Mouse (Mus musculus) layer of hippocampus, adult 18-20 months (tissue): ENCODE measurements at regions not wholly inside any gene's neighbourhood (a gene's known extent, or its start where the extent isn't known, plus 50 kb on each side); places are given as distances from the start of the nearest gene placed in this dataset.

ENCODE experiments used
- DNase-seq, 2 experiments: peaks; one replicate each; pipeline ENCODE4 v3.0.0; 2022; ENCODE audit warnings: low spot score in 2 of 2

- no peak for DNase-seq
These were observed 227.4 kb downstream of the Ankrd50 start for GRCm38 (mm10) chr3:38257076-38257842.

- peak in 1 of 2 experiments; percentile 37 for DNase-seq
These were observed 229.0 kb downstream of the Ankrd50 start for GRCm38 (mm10) chr3:38255674-38256073.

- peak; percentile 52 to 82 for DNase-seq
These were observed 229.7 kb downstream of the Ankrd50 start for GRCm38 (mm10) chr3:38254896-38255295.

GRCm38 (mm10) chr3:38251592-38251991 lies 233.1 kb downstream of the Ankrd50 start:
- DNase-seq, result no peak

- DNase-seq, result no peak
These were observed 234.1 kb downstream of the Ankrd50 start for GRCm38 (mm10) chr3:38250552-38250951.

GRCm38 (mm10) chr3:38248941-38249340 lies 235.7 kb downstream of the Ankrd50 start:
- no peak for DNase-seq

GRCm38 (mm10) chr3:38246439-38246838 lies 238.2 kb downstream of the Ankrd50 start:
- no peak for DNase-seq

GRCm38 (mm10) chr3:38243209-38243608 lies 241.4 kb downstream of the Ankrd50 start:
- DNase-seq, result no peak

DNA sequence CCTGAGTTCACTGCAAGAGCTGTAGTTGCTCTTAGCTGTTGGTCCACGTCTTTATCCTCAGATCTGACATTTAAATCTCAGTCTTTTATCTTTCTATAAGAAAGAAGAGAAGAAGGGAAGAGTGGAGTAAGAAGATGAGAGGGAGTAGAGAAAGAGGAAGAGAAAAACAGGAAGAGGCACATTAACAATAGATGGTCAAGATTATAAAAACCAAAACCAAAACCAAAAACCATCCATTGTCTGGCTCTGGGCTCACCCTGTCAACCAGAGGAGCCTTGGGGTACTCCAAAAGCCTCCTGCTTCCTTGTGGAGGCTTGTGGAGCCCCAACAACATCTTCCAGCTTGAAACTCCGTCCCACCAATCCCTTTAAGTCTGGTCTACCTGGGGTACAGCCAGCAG lies 247.0 kb downstream of the Ankrd50 start:
- DNase-seq, result no peak

- DNase-seq, result no peak
These were observed 248.9 kb downstream of the Ankrd50 start for GRCm38 (mm10) chr3:38235736-38236083.

DNA sequence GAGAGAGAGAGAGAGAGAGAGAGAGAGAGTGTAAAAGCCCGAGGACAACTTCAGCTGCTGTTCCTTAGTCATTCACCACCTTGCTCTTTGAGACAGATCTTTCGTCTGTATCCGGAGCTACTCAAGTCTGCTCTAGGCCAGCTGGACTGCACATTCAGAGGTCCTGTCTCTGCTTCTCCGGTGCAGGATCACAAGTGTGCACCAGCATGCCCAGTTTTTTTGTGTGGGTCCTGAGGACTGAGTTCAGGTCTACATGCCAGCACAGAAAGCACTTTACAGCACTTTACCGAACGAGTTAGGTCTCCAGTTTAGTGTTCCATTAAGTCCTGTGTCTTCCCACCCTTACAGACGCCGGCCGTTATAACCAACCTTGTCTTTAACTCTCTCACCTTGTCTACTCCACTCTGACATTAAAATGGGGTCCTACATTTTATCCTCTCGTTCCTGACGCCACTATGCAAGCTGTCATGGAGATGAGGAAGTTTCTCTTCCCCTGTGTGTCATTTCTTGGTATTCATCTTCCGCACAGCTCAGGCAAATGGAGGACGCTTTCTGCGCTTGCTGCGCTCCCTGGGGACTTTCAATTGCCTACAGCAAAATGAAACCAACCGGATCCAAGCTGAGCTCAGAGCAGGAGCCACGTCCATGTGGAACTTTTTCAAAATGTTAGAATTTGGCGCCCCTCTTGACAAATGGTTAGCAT lies 249.5 kb downstream of the Ankrd50 start:
- DNase-seq, result no peak

- DNase-seq, result no peak
These were observed 250.1 kb downstream of the Ankrd50 start for GRCm38 (mm10) chr3:38234534-38234933.

GRCm38 (mm10) chr3:38234006-38234405 lies 250.6 kb downstream of the Ankrd50 start:
- DNase-seq, result no peak

DNA sequence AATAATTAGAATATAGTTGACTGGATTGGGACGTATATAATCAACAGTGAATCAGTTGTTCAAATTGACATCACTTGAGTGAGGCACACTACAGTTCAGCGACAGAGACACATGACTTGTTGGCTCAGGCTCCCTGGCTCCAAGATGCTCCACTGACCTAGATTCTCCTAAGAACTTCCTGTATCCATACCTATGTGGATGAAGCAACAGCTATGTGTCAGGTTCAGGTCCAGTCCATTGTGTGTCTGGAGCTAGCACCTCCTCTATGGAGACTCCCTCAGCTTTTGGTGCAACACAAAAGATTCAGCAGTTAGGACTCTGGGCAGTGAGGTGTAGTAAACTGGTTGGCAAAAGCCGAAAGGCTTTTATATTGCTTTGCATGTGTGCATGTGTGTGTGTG lies 251.6 kb downstream of the Ankrd50 start:
- DNase-seq, result no peak

DNA sequence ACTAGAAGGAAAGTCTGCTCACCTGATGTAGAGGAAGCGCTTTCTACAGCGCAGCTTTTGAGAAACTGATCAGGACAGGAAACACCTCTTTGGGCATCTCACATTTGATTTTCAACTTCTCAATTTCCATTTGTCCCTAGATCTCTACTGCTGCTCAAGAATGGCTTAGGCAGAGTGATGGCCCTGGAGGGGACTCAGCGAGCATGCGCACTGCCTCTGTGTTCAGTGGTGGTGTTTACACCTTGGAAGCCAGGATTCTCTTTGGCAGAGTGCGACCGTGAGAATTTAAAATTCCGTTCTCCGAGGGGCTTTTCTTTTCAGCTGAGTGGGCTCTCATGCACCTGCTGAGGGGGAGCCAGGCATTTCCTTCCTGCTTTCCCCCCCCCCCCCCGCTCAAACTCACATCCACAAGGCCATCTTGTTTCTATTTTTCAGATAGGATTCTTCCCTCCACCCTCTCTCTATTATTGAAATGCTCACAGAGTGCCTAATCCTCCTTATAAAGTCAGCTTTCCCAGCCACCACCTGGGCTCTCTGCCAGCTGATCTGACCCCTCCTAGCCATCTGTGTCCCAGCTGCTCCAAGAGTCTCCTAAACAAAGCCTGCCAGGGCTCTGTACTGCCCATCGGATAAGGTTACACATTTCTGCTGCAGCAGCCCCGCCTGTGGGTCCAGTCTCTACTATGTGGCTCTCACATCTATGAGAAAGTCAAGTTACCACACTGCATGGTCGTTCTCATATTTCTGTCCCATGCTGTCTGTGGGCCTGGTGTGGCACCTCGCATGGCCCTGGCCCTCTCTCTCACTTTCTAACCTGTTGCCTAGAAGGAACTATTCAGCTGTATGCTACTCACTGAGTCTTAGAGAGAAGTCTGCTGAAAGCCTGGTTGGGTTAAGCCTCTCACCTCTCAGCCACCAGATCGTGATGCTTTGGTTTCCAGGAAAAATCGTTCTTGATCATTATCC lies 252.2 kb downstream of the Ankrd50 start:
- no peak for DNase-seq

GRCm38 (mm10) chr3:38231506-38231905 lies 253.1 kb downstream of the Ankrd50 start:
- no peak for DNase-seq

- DNase-seq, result no peak
These were observed 253.8 kb downstream of the Ankrd50 start for GRCm38 (mm10) chr3:38230796-38231195.

GRCm38 (mm10) chr3:38229686-38230085 lies 255.0 kb downstream of the Ankrd50 start:
- DNase-seq, result no peak

DNA sequence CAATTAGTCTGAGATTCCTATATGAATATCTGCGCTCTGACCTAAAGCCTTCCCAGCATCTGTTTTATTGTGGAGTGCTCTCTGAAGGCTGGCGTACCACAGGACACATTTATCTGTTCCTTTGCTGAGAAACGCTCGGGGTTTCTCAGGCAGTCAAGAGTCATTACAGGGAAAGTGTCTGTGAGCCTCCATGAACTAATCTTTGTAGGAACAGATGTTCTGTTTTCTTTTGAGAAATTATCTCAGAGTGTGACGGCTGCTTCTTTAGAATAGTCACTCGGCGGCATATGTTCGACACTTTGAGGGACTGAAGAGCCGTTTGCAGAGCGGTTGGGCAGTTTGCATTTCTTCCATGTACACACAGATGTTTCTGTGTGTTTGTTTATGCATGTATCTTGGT lies 255.6 kb downstream of the Ankrd50 start:
- DNase-seq, result no peak

DNA sequence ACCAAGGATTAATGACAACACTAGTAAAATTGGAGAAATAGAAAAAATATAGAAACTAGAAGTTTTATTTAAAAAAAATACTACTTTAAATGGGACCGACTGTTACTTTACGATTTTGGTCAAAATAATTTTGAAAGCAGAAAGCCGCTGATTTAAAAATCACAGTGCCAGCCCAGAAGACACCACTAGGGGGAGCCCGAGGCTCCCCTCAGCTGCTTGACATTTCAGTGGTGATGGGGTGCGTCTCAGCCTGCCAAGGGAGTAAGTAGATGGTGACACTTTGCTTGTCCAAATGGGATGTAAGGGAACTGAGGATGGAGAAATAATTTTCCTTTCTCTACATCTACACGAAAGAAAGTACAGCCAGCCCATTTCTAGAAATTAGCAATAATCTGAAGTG lies 257.0 kb downstream of the Ankrd50 start:
- peak; percentile 54 to 81 for DNase-seq

GRCm38 (mm10) chr3:38227121-38227520 lies 257.5 kb downstream of the Ankrd50 start:
- DNase-seq, result no peak

GRCm38 (mm10) chr3:38226147-38226546 lies 258.5 kb downstream of the Ankrd50 start:
- no peak for DNase-seq
